Mouse (Mus musculus) kidney, postnatal 36 days (tissue): ENCODE results near the gene Dnaja1.
A peak's percentile ranks its signal among the peaks of the same experiment; 100 is the strongest.

ENCODE experiments used
- DNase-seq, 2 experiments: peaks; one replicate each; pipeline ENCODE4 v3.0.0; 2021 to 2022; ENCODE audit warnings: mixed read lengths in 2 of 2

The Dnaja1 gene

DNA sequence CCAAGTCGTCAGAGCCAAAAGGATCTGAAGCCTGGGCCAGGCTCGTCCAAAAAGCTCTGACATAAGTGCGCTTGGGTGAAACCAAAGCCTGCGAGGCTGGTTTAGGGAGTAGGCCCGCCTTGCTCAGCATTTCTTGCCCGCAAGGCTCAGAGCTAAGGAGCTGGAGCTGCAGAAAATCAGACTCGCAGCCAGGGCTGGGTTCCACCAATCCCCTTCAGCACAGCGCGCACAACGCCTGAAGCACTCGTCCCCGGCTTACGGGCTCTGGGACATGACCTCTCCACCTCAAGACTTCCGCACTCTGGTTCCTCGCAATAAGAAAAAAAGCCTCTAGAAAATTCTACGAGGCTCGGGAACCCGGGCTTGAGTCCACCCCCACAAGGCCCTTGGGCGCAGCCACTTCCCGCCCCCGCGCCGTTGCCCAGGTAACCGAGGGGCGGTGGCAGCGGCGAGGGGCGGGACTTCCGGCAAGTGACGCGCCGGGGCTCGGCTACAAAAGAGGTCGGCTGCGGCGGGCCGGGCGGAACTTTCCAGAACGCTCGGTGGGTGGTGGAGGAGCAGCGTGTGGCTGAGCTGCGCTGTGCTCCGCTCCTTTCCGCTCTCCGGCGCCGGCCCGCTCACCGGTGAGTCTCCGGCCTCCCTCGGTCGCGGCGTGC is at the start of gene Dnaja1:
TSS of gene Dnaja1 (plus strand) at position 140 of the 656 bp plus-strand sequence.
- peak; percentile 96 to 99 for DNase-seq

GRCm38 (mm10) chr4:40673526-40673925 is 48.4 kb upstream of the Dnaja1 start:
- DNase-seq: no peak

- DNase-seq: no peak
These were observed 45.6 kb upstream of the Dnaja1 start for GRCm38 (mm10) chr4:40676338-40676737.

DNA sequence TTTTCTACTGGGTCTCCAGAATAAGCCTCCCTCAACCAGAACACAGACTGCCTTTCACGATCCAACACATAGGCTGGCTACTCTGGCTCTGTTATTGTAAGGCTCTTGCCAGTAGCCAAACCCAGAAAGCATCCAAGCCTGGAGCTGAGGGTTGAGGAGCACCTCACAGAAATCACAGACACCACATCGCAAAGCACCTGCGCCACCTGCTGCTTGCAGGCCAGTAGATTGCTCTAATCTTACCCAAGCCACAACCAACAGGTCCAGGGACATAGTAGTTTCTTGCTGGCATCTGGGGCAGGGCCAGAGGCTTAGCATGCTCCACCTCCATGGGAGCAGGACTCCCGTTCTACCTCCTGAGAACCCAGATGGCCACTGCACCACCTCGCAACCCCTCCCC is 44.8 kb upstream of the Dnaja1 start:
- peak in 1 of 2 experiments; percentile 50 for DNase-seq

DNA sequence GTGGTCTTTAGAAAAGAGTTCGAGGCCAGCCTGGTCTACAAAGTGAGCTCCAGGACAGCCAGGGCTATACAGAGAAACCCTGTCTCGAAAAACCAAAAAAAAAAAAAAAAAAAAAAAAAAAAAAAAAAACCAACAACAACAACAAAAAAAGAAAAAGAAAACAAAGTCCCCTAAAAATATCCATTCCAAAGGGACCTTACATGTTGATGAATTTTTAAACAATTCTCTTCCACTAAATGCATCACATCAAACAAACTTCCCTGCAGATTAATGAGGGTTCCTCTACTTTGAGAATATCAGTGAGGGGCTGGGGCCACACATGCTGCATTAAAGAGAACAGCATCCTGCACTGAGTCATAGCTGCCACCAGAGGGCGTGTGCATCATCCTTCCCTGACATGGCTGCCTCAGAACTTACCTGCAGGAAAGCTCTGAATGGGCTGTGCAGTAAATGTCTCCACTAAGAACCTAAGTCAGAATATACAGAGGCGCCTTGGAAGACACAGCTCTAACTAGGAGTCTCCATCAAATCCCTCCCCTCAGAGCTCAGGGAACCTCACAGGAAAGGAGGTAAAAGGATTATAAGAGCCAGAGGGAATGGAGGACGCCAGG is 41.6 kb upstream of the Dnaja1 start:
- DNase-seq: peak; percentile 41 to 60

DNA sequence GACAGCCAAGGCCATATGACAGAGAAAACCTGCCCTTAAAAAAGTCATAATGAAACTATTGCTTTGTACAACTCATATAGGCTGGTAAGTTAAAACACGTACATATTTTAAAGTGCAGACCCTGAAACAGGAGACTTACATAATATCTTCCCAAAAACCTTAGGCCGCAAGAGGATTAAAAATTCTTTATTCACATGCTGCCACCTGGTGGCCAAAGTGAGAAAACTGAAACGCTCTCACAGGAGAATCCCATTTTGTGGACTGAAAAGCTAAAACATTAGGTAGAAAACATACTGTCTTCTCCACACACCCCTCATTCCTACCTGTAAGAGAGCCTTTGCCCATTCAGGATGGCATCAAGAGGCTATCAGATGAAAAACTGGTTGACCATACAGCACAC is 40.0 kb upstream of the Dnaja1 start:
- peak; percentile 42 to 79 for DNase-seq

DNA sequence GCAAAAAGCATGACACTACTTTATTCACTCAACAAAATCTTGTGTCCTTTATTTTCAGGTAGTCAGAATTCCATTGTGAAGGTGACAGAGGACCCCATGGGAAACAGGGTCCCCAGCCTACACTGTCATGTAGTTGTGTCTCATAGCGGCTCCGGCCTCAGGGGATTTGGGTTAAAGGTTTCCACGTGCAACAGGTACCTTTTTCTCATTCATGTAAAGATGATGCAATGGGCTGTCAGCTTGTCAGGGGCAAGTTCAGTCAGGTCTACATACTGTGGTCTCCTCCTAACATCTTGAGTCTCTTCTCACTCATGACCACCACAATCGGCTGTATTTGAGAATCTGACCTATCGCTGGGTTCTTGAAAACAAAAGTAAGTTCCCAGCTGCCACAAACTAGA is 39.6 kb upstream of the Dnaja1 start:
- no peak for DNase-seq

GRCm38 (mm10) chr4:40683306-40683705 is 38.6 kb upstream of the Dnaja1 start:
- DNase-seq: no peak

DNA sequence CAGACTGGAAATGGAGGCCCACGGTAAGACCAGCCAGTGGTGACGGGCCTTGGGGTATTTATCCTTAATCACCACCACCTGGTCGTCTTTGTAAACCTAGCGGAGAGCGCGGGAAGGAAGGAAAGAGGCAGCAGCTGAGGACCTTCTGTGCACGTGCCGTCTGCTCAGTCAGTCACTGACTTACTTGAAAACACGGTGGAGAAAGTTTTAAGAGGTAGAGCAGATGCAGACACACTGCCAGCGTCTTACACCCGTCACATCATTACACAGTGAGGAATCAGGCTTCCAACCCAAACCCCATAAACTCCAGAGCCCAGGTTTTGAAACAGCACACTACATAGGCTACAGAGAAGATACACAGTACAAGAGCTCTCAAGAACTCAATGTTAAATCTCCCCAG is 30.9 kb upstream of the Dnaja1 start:
- DNase-seq: no peak

GRCm38 (mm10) chr4:40697059-40697458 is 24.9 kb upstream of the Dnaja1 start:
- no peak for DNase-seq

DNA sequence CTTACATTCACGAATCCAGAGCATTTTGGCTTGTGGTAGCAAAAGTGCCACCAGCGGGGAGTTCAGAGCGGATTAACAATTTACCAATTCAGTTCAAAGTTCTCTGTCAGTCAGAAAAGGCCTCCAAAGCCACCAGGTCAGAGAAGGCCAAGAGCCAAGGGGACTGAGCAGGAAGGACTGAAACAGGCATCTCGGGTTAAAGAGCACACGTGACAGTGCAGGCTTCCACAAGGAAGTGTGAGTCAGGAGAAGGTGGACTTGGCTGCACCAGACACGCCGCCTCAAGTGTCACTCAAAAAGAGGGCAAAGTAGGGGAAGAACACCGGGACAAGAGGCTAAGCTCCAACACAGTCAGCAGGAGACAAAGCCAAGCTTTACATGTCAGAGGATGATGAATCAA is 21.7 kb upstream of the Dnaja1 start:
- DNase-seq: peak; percentile 83 to 92

DNA sequence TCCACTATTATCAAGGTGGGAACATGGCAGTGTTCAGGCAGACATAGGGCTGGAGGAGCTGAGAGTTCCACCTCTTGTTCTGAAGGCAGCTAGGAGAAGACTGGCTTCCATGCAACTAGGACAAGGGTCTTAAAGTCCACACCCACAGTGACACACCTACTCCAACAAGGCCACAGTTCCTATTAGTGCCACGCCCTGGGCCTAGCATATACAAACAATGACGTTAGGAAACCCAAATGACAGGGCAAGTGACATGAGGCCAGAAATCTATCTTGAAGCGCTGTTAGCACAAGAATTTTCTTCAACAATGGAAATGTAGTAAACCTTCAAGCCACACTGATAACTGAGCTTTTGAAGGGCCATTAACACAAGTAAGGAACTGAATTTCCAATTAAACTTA is 20.2 kb upstream of the Dnaja1 start:
- DNase-seq: no peak

GRCm38 (mm10) chr4:40702797-40703709 is 18.9 kb upstream of the Dnaja1 start, which contains the start of gene Aptx:
TSS of gene Aptx (minus strand) at chr4:40703194.
- peak; percentile 97 for DNase-seq

GRCm38 (mm10) chr4:40703710-40704275 is 18.2 kb upstream of the Dnaja1 start:
- no peak for DNase-seq

DNA sequence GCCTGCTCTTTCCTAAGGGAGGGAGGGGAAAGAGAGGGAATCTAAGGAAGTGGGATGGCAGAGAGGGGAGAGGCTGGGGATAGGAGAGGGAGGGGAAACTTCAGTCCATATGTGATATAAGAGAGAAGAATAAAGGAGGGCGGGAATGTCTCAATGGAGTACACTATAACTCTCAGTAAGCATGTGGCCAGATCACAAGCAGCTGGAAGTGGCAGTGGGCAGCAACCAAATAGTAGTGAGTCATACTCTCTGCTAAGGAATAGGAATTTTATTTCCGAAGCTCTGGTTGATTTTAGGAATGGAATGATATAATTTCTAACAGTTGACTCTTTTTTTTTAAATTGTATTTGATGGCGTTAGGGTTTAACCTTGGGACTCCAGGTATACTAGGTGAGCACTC is 4.8 kb upstream of the Dnaja1 start:
- DNase-seq: no peak

DNA sequence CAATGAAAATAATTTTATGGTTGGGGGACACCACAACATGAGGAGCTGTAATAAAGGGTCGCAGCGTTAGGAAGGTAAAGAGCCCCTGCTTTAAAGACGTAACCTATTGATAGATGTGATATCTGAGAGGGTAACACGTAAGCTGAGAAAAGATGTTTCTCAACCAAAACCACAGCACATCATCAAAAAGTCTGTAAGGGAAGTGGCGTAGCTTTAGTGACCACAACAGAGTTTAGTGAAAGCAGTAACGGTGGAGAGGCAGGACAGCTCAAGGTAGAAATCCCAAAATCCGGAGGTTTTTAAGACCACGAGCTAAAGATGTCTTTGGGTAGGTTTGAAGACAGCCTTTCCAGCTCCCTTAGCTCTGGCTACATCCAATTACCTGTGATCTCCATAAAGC is 1.0 kb upstream of the Dnaja1 start:
- DNase-seq: no peak

DNA sequence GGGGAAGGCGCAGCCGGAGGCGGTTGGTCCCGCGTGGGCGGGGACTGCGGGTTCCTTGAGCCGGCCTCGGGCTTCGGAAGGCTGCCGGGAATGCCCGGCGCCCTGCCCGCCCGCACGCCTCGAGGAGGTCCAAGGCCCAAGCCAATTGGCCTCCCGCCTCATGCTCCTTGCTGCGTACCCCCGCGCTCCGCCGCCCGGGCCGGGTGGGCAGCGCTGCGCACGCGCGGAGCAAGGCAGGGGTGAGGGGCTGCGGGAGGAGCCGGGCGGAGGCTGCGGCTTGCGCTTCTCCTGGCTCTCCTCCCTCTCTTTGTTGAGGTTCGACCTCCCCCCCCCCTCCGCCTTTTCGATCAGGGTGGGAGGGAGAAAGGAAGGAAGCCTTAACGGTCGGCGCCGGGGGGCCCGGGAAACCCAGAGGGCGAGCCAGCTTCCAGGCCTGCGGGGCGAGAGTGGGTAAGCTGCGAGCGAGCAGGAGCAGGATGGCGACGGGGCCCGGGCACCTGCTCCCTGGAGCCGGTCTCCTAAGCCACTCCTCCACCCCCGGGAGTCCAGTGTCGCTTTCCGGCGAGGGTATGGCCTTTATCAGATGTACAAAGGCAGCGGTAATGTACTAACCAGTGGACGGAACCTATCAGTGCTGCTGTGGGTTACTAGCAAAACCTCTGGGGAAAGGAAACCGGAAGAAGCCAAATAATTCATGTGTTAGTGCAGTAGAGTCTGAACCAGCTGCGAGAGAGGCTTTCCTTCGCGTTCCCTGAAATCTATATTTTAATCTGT is 924 bp downstream of the Dnaja1 start:
- DNase-seq: peak; percentile 74 to 79

DNA sequence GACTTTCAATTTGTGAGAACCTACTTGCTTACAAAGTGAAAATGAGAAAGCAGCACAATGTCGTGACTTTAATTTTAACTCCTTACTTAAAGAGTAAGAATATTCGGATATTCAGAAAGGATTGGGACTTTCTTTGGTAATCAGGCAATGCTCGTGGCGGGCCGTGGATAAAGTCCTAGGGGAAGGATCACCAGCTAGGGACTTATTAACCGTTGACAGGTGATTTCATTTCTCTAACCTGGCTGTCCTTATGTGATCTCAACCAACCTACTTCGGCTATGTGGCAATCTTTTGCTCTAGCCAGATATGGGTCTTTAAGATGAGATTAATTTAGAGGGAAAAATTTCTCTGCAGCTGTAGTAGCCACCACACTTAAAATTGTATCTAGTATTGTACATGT is 3.2 kb downstream of the Dnaja1 start:
- DNase-seq: peak; percentile 49 to 50

GRCm38 (mm10) chr4:40725554-40725953 is 3.6 kb downstream of the Dnaja1 start:
- no peak for DNase-seq

GRCm38 (mm10) chr4:40727247-40727646 is 5.3 kb downstream of the Dnaja1 start:
- DNase-seq: no peak

DNA sequence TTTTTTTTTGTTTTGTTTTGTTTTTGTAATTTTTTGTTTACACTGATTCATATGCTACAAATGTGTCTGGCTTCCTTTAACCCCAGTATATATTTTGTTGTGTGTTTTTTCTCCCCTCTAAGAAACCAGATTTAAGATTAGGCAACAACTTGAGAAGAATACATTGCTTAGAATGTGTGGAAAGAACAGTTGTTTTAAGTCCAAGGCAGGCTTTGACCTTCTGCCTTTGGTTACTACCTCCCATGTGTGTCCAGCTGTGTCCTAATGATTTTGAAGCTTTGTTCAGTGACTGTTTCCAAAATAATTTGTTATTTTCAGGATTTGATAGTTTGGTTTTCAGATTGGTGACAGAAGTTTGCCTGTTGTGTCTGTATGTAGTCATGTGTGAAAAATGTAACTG is 9.3 kb downstream of the Dnaja1 start:
- DNase-seq: no peak

- DNase-seq: no peak
These were observed 13.4 kb downstream of the Dnaja1 start for GRCm38 (mm10) chr4:40735351-40735750.
